Mouse (Mus musculus) forebrain, embryonic 15.5 days (tissue): ENCODE measurements around the gene AW549877. TPM values are rescaled to one million over a fixed set of nuclear protein-coding genes. Genes with fewer than 3 reads are reported as not detected.
A peak's percentile ranks its signal among the peaks of the same experiment; 100 is the strongest.

Source experiments
- ATAC-seq: fragments of 200-750 bp; cut with Nextera tagmentation; replicated peaks from 2 replicates; pipeline ENCODE4 v1.8.0; 2017; ENCODE audit warnings: mild to moderate bottlenecking, moderate TSS enrichment, moderate library complexity
- H3K27ac ChIP-seq: fragments of 300-500 bp; sonication (generic); replicated peaks from 2 replicates; pipeline ENCODE4 v1.5.1; 2015; ENCODE audit warnings: mild to moderate bottlenecking, inconsistent platforms
- H3K27me3 ChIP-seq: fragments of 300-500 bp; sonication (generic); 2 replicates; pipeline ENCODE4 v1.6.1; 2015; ENCODE audit warnings: inconsistent platforms
- H3K36me3 ChIP-seq: fragments of 300-500 bp; sonication (generic); 2 replicates; pipeline ENCODE4 v1.6.1; 2015; ENCODE audit warnings: mild to moderate bottlenecking, inconsistent platforms
- H3K4me1 ChIP-seq: fragments of 300-500 bp; sonication (generic); 2 replicates; pipeline ENCODE4 v1.6.1; 2015; ENCODE audit warnings: inconsistent platforms
- H3K4me2 ChIP-seq: fragments of 300-500 bp; sonication (generic); replicated peaks from 2 replicates; pipeline ENCODE4 v1.6.1; 2015; ENCODE audit warnings: mild to moderate bottlenecking, inconsistent platforms
- H3K4me3 ChIP-seq: fragments of 300-500 bp; sonication (generic); 2 replicates; pipeline ENCODE4 v1.5.1; 2015; ENCODE audit warnings: mild to moderate bottlenecking, inconsistent platforms
- H3K9ac ChIP-seq: fragments of 300-500 bp; sonication (generic); replicated peaks from 2 replicates; pipeline ENCODE4 v1.6.1; 2015; ENCODE audit warnings: mild to moderate bottlenecking, inconsistent platforms
- H3K9me3 ChIP-seq: fragments of 300-500 bp; sonication (generic); 2 replicates; pipeline ENCODE4 v1.6.1; 2016; ENCODE audit warnings: inconsistent platforms
- WGBS: fragments of 180-500 bp; shearing (Covaris S2); methylation state at CpG from one replicate; pipeline ENCODE4 v1.1.7; 2015; ENCODE audit warnings: mixed read lengths; 5-methylcytosine and 5-hydroxymethylcytosine counted together
- polyA plus RNA-seq: library from polyadenylated mRNA; unstranded; fragments of >200 nt; fragmentation: Nextera tagmentation; extraction: Ambion mirVana; gene quantifications from 2 replicates; pipeline ENCODE4 v1.2.1, GENCODE M21; 2015

Gene AW549877
- polyA plus RNA-seq, 1 experiment from 2014 or later = 33.9 TPM

- no peak for ATAC-seq
- H3K4me3 ChIP-seq = no peak overlapping the region
- H3K27ac ChIP-seq = no peak overlapping the region
- H3K4me2 ChIP-seq = no peak overlapping the region
- no peaks in the 10 kb centered on the region for H3K9me3 ChIP-seq
- H3K27me3 ChIP-seq = no peaks in the 10 kb centered on the region
- 81% methylated on average over 13 of the region's 13 CpGs for WGBS
- H3K9ac ChIP-seq = no peak overlapping the region
- no peaks in the 10 kb centered on the region for H3K36me3 ChIP-seq
- H3K4me1 ChIP-seq = peaks cover 11% of the 10 kb centered on the region
Measured at GRCm38 (mm10) chr15:4024726-4025507, 29.4 kb upstream of the AW549877 start.

GRCm38 (mm10) chr15:4023747-4024146, 28.2 kb upstream of the AW549877 start:
- H3K4me1 ChIP-seq = peaks cover 11% of the 10 kb centered on the region
- 96% methylated on average over 2 of the region's 2 CpGs for WGBS
- no peak for ATAC-seq
- H3K9ac ChIP-seq = no peak overlapping the region
- H3K27ac ChIP-seq = no peak overlapping the region
- no peaks in the 10 kb centered on the region for H3K27me3 ChIP-seq
- no peak overlapping the region for H3K4me3 ChIP-seq
- H3K4me2 ChIP-seq = no peak overlapping the region
- H3K36me3 ChIP-seq = no peaks in the 10 kb centered on the region
- H3K9me3 ChIP-seq = no peaks in the 10 kb centered on the region

GRCm38 (mm10) chr15:4020711-4021110, 25.2 kb upstream of the AW549877 start:
- H3K9ac ChIP-seq = no peak overlapping the region
- H3K4me3 ChIP-seq = no peak overlapping the region
- no peaks in the 10 kb centered on the region for H3K36me3 ChIP-seq

GRCm38 (mm10) chr15:4013873-4014272, 18.3 kb upstream of the AW549877 start:
- H3K4me1 ChIP-seq = no peaks in the 10 kb centered on the region
- no peaks in the 10 kb centered on the region for H3K9me3 ChIP-seq
- H3K27me3 ChIP-seq = no peaks in the 10 kb centered on the region
- H3K36me3 ChIP-seq = no peaks in the 10 kb centered on the region
- H3K27ac ChIP-seq = no peak overlapping the region
- H3K4me2 ChIP-seq = no peak overlapping the region
- H3K4me3 ChIP-seq = no peak overlapping the region
- no peak for ATAC-seq
- H3K9ac ChIP-seq = no peak overlapping the region
- 71% methylated on average over 2 of the region's 2 CpGs for WGBS

More at GRCm38 (mm10) chr15:4020711-4021110, 25.2 kb upstream of the AW549877 start:
- Histone ChIP-seq H3K9me3 (no peaks in the 10 kb centered on the region), H3K4me1 (no peaks in the 10 kb centered on the region), H3K27me3 (no peaks in the 10 kb centered on the region), H3K4me2 (no peak overlapping the region), H3K27ac (no peak overlapping the region)
- WGBS = 60% methylated on average over 4 of the region's 4 CpGs
- ATAC-seq = no peak

- ATAC-seq = no peak
- Histone ChIP-seq H3K36me3 (no peaks in the 10 kb centered on the region), H3K9me3 (peaks cover 5% of the 10 kb centered on the region; the same call in 1 of the 2 replicates), H3K4me2 (no peak overlapping the region), H3K4me1 (no peaks in the 10 kb centered on the region), H3K9ac (no peak overlapping the region), H3K27me3 (no peaks in the 10 kb centered on the region), H3K27ac (no peak overlapping the region), H3K4me3 (no peak overlapping the region)
- 92% methylated on average over 2 of the region's 2 CpGs for WGBS
Measured at GRCm38 (mm10) chr15:4000536-4000935, 5.0 kb upstream of the AW549877 start.

- no peak overlapping the region for H3K9ac ChIP-seq
- no peak overlapping the region for H3K4me3 ChIP-seq
- H3K4me1 ChIP-seq = peaks cover 6% of the 10 kb centered on the region
- H3K9me3 ChIP-seq = no peaks in the 10 kb centered on the region
- WGBS = 76% methylated on average over 2 of the region's 2 CpGs
- H3K27ac ChIP-seq = no peak overlapping the region
- no peak overlapping the region for H3K4me2 ChIP-seq
- no peak for ATAC-seq
- H3K36me3 ChIP-seq = no peaks in the 10 kb centered on the region
- no peaks in the 10 kb centered on the region for H3K27me3 ChIP-seq
Measured at GRCm38 (mm10) chr15:3999144-3999543, 3.6 kb upstream of the AW549877 start.

GRCm38 (mm10) chr15:3996267-3997010, 895 bp upstream of the AW549877 start:
- Histone ChIP-seq H3K36me3 (peaks cover 6% of the 10 kb centered on the region), H3K9ac (peak overlapping the region; percentile 56), H3K4me1 (peaks cover 13% of the 10 kb centered on the region), H3K27me3 (no peaks in the 10 kb centered on the region), H3K27ac (peak overlapping the region; percentile 78), H3K9me3 (no peaks in the 10 kb centered on the region), H3K4me3 (peak overlapping the region; percentile 54), H3K4me2 (peak overlapping the region; percentile 60)
- WGBS = 21% methylated on average over 14 of the region's 14 CpGs
- no peak for ATAC-seq

GRCm38 (mm10) chr15:3994852-3995447, 594 bp downstream of the AW549877 start:
- H3K27me3 ChIP-seq = no peaks in the 10 kb centered on the region
- no peaks in the 10 kb centered on the region for H3K9me3 ChIP-seq
- peak overlapping the region; percentile 60 for H3K4me2 ChIP-seq
- WGBS = 25% methylated on average over 14 of the region's 14 CpGs
- no peak for ATAC-seq
- peak overlapping the region; percentile 78 for H3K27ac ChIP-seq
- H3K4me3 ChIP-seq = peak overlapping the region; percentile 54
- peak overlapping the region; percentile 56 for H3K9ac ChIP-seq
- peaks cover 13% of the 10 kb centered on the region for H3K4me1 ChIP-seq
- peaks cover 16% of the 10 kb centered on the region for H3K36me3 ChIP-seq

- Histone ChIP-seq H3K36me3 (peaks cover 55% of the 10 kb centered on the region), H3K27ac (no peak overlapping the region), H3K9ac (no peak overlapping the region), H3K27me3 (no peaks in the 10 kb centered on the region), H3K4me3 (no peak overlapping the region), H3K4me1 (no peaks in the 10 kb centered on the region), H3K9me3 (no peaks in the 10 kb centered on the region), H3K4me2 (no peak overlapping the region)
- 0 out of 2 replicates have a peak, but pooled peaks have one; percentile 16 for ATAC-seq
- 58% methylated on average over 2 of the region's 2 CpGs for WGBS
Measured at GRCm38 (mm10) chr15:3987981-3988380, 7.6 kb downstream of the AW549877 start.

- Histone ChIP-seq H3K9ac (no peak overlapping the region), H3K27me3 (no peaks in the 10 kb centered on the region), H3K27ac (no peak overlapping the region), H3K9me3 (no peaks in the 10 kb centered on the region), H3K4me3 (no peak overlapping the region), H3K4me1 (no peaks in the 10 kb centered on the region), H3K36me3 (peaks cover 38% of the 10 kb centered on the region), H3K4me2 (no peak overlapping the region)
- 88% methylated on average over 2 of the region's 2 CpGs for WGBS
- no peak for ATAC-seq
Measured at GRCm38 (mm10) chr15:3984876-3985275, 10.7 kb downstream of the AW549877 start.

- no peaks in the 10 kb centered on the region for H3K9me3 ChIP-seq
- no peak overlapping the region for H3K27ac ChIP-seq
- 0 out of 2 replicates have a peak, but pooled peaks cover 5% of the 10 kb centered on the region for H3K4me1 ChIP-seq
- H3K9ac ChIP-seq = no peak overlapping the region
- peaks cover 25% of the 10 kb centered on the region for H3K36me3 ChIP-seq
- no peak for ATAC-seq
- no peak overlapping the region for H3K4me2 ChIP-seq
- WGBS = 94% methylated on average over 5 of the region's 5 CpGs
- H3K4me3 ChIP-seq = no peak overlapping the region
- H3K27me3 ChIP-seq = no peaks in the 10 kb centered on the region
Measured at GRCm38 (mm10) chr15:3982732-3983131, 12.8 kb downstream of the AW549877 start.

GRCm38 (mm10) chr15:3979871-3980270, 15.7 kb downstream of the AW549877 start:
- Histone ChIP-seq H3K9me3 (no peaks in the 10 kb centered on the region), H3K4me2 (peak overlapping the region; percentile 57), H3K27me3 (no peaks in the 10 kb centered on the region), H3K27ac (peak overlapping the region; percentile 92), H3K4me1 (0 out of 2 replicates have a peak, but pooled peaks cover 5% of the 10 kb centered on the region), H3K36me3 (peaks cover 9% of the 10 kb centered on the region), H3K9ac (peak overlapping the region; percentile 77), H3K4me3 (peak overlapping the region; percentile 62)
- WGBS = 86% methylated on average over 3 of the region's 3 CpGs
- 0 out of 2 replicates have a peak, but pooled peaks have one; percentile 3 for ATAC-seq
